Mouse (Mus musculus): ENCODE data around the gene Cars. TPM values are rescaled to one million over a fixed set of nuclear protein-coding genes. Genes with fewer than 3 reads are reported as not detected.

Cars gene
- polyA plus RNA-seq, 1 experiment from 2014 or later = 82.0 TPM

DNA sequence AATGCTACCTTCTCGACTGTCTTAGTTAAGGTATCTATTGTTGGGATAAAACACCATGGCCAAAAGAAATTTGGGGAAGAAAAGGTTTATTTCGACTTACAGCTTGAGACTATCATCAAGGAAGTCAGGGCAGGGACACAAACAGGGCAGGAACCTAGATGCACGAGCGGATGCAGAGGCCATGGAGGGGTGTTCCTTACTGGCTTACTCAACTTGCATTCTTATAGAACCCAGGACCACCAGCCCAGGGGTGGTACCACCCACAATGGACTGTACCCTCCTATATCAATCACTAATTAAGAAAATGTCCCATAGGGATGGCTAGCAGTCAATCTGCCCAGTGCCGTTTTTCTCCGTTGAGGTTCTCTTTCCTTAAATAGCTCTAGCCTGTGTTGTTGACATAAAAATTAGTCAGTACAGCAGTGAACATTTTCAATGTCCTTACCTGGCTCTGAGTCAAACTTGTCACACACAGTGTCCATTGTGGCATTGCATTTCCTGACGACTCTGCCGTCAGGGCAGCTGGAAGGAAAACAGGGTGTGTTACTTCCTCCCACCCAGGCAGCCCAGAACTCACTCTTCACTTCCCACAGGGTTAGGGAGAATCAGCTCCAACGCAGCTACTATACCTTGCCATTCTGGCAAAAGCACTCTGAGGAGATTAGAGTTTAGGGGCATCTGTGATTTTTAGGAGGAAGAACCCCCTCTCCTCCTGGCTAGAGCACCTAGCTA lies 14.7 kb upstream of the Cars start:
- 77% methylated on average over 9 of the region's 9 CpGs for WGBS
- Histone ChIP-seq H3K27ac (replicated peaks) (no peak overlapping the region), H3K4me1 (no peaks in the 10 kb centered on the region), H3K36me3 (no peaks in the 10 kb centered on the region), H3K4me3 (no peak overlapping the region), H3K27me3 (ENCODE audit: low read depth, poor library complexity, severe bottlenecking) (no peaks in the 10 kb centered on the region), H3K9me3 (replicated peaks) (no peaks in the 10 kb centered on the region)
- DNase-seq (ENCODE audit: low spot score) = no peak

GRCm38 (mm10) chr7:143612215-143612614 lies 12.3 kb upstream of the Cars start:
- Histone ChIP-seq H3K4me3 (no peak overlapping the region), H3K36me3 (no peaks in the 10 kb centered on the region), H3K4me1 (no peaks in the 10 kb centered on the region), H3K9me3 (replicated peaks) (no peaks in the 10 kb centered on the region), H3K27ac (replicated peaks) (no peak overlapping the region), H3K27me3 (ENCODE audit: low read depth, poor library complexity, severe bottlenecking) (no peaks in the 10 kb centered on the region)
- 59% methylated on average over 3 of the region's 3 CpGs for WGBS
- no peak for DNase-seq (ENCODE audit: low spot score)

DNA sequence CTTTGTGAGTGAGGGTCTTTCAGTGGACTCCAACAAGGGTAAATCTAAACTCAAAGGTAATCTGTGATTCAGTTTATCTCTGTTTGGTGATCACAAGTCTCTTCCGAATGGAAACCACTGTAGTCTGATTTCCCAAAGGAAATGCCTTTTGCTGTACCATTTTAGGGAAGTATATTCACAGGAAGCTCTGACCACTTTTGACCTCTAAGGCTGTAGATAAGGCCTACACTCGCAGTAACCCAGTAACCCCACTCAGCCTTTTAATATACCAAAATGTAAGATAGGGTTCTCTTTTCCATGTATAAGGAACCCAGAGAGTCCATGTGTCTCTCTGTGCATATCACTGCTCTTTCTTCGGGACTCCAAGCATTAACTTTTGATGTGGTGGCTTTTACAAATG lies 5.4 kb upstream of the Cars start:
- Histone ChIP-seq H3K9me3 (replicated peaks) (no peaks in the 10 kb centered on the region), H3K36me3 (no peaks in the 10 kb centered on the region), H3K4me1 (peaks cover 5% of the 10 kb centered on the region; the same call in 1 of the 2 replicates), H3K27me3 (ENCODE audit: low read depth, poor library complexity, severe bottlenecking) (no peaks in the 10 kb centered on the region), H3K4me3 (no peak overlapping the region), H3K27ac (replicated peaks) (no peak overlapping the region)
- DNase-seq (ENCODE audit: low spot score) = no peak
- 91% methylated on average over 3 of the region's 3 CpGs for WGBS

DNA sequence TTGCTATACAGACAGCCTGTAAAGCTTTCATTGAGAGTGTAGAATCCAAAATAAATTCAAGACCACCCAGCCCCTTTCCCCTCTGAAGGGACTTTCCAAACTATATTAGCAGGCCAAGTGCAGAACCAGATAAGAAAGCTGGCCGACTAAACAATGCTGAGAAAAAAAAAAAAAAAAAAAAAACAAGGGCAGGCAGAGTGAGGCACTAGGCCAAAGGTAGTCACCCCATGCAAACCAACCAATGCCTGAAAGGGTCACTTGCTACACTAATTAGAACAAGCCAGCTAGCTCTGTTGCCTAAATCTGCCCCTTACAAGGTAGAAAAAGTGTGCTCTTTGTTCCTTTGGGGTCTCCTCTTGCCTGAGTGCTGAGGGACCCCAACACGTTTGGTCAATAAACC lies 5.0 kb upstream of the Cars start:
- Histone ChIP-seq H3K27ac (replicated peaks) (no peak overlapping the region), H3K4me1 (peaks cover 6% of the 10 kb centered on the region; the same call in 1 of the 2 replicates), H3K9me3 (replicated peaks) (no peaks in the 10 kb centered on the region), H3K27me3 (ENCODE audit: low read depth, poor library complexity, severe bottlenecking) (no peaks in the 10 kb centered on the region), H3K4me3 (no peak overlapping the region), H3K36me3 (no peaks in the 10 kb centered on the region)
- WGBS = 79% methylated on average over 2 of the region's 2 CpGs
- DNase-seq (ENCODE audit: low spot score) = no peak

GRCm38 (mm10) chr7:143601705-143602104 lies 1.8 kb upstream of the Cars start:
- Histone ChIP-seq H3K4me3 (no peak overlapping the region), H3K4me1 (peaks cover 21% of the 10 kb centered on the region), H3K27me3 (ENCODE audit: low read depth, poor library complexity, severe bottlenecking) (no peaks in the 10 kb centered on the region), H3K9me3 (replicated peaks) (no peaks in the 10 kb centered on the region), H3K27ac (replicated peaks) (no peak overlapping the region), H3K36me3 (peaks cover 7% of the 10 kb centered on the region)
- WGBS = 82% methylated on average over 2 of the region's 2 CpGs
- DNase-seq (ENCODE audit: low spot score) = no peak

GRCm38 (mm10) chr7:143600231-143600740 lies 396 bp upstream of the Cars start:
- Histone ChIP-seq H3K27me3 (ENCODE audit: low read depth, poor library complexity, severe bottlenecking) (no peaks in the 10 kb centered on the region), H3K27ac (replicated peaks) (peak overlapping the region; percentile 89), H3K9me3 (replicated peaks) (no peaks in the 10 kb centered on the region), H3K4me3 (peak overlapping the region; percentile 79), H3K4me1 (peaks cover 21% of the 10 kb centered on the region), H3K36me3 (peaks cover 21% of the 10 kb centered on the region)
- WGBS = 8% methylated on average over 15 of the region's 15 CpGs
- no peak for DNase-seq (ENCODE audit: low spot score)

- Histone ChIP-seq H3K4me1 (peaks cover 16% of the 10 kb centered on the region), H3K4me3 (no peak overlapping the region), H3K27ac (replicated peaks) (no peak overlapping the region), H3K9me3 (replicated peaks) (no peaks in the 10 kb centered on the region), H3K27me3 (ENCODE audit: low read depth, poor library complexity, severe bottlenecking) (no peaks in the 10 kb centered on the region), H3K36me3 (peaks cover 67% of the 10 kb centered on the region)
- 96% methylated on average over 5 of the region's 5 CpGs for WGBS
- DNase-seq (ENCODE audit: low spot score) = no peak
These were observed 5.0 kb downstream of the Cars start for GRCm38 (mm10) chr7:143594865-143595264.

DNA sequence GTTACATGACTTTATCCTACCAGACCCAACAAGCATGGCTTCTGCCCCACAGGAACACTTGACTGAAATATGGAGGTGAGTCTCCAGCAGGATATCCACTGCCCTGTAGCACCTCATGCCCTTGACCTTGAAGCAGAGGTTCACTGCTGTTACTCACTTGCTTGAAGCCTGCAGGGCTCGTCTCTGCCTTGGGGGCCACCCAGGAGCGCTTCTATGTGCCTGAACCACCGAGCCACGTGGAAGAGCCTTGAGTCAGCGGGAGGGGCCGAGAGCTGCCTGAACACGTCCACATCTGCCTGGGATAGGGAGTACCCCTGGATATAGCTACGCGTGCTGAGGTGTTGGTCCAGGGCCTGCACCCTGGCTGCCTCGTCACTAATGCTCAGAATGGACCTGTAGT lies 7.6 kb downstream of the Cars start:
- H3K36me3 ChIP-seq = peaks cover 90% of the 10 kb centered on the region
- no peaks in the 10 kb centered on the region for H3K4me1 ChIP-seq
- no peak overlapping the region for H3K27ac ChIP-seq (replicated peaks)
- DNase-seq (ENCODE audit: low spot score) = no peak
- WGBS = 93% methylated on average over 10 of the region's 10 CpGs
- H3K4me3 ChIP-seq = no peak overlapping the region
- no peaks in the 10 kb centered on the region for H3K9me3 ChIP-seq (replicated peaks)
- no peaks in the 10 kb centered on the region for H3K27me3 ChIP-seq (ENCODE audit: low read depth, poor library complexity, severe bottlenecking)

DNA sequence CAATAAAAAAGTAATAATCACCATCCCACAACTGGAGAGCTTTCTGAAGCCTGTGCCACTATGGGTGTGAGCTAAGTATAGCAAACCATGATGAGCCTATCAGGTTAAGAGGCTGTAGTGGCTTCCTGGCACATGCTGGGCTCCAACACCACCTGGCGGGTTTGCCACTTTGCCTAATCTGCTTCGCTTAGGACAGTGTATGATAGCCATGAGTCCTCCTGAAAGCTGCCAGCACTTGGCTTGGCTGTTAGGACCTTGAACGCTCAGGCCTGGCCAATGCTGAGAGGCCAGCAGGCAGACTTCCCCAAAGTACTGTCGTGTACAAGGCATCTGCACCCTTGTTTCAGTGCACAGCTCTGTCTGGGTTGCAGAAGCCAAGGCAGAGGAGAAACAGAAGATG lies 11.9 kb downstream of the Cars start:
- WGBS = 89% methylated on average over 4 of the region's 4 CpGs
- H3K36me3 ChIP-seq = peaks cover 100% of the 10 kb centered on the region

GRCm38 (mm10) chr7:143587586-143587985 lies 12.3 kb downstream of the Cars start:
- Histone ChIP-seq H3K36me3 (peaks cover 100% of the 10 kb centered on the region), H3K27me3 (ENCODE audit: low read depth, poor library complexity, severe bottlenecking) (no peaks in the 10 kb centered on the region), H3K9me3 (replicated peaks) (no peaks in the 10 kb centered on the region), H3K4me3 (no peak overlapping the region), H3K4me1 (no peaks in the 10 kb centered on the region), H3K27ac (replicated peaks) (no peak overlapping the region)
- 91% methylated on average over 5 of the region's 5 CpGs for WGBS
- DNase-seq (ENCODE audit: low spot score) = no peak

More for the DNA sequence above, 11.9 kb downstream of the Cars start:
- H3K4me1 ChIP-seq = no peaks in the 10 kb centered on the region
- H3K9me3 ChIP-seq (replicated peaks) = no peaks in the 10 kb centered on the region
- H3K4me3 ChIP-seq = no peak overlapping the region
- no peak overlapping the region for H3K27ac ChIP-seq (replicated peaks)
- H3K27me3 ChIP-seq (ENCODE audit: low read depth, poor library complexity, severe bottlenecking) = no peaks in the 10 kb centered on the region
- no peak for DNase-seq (ENCODE audit: low spot score)

GRCm38 (mm10) chr7:143583956-143584355 lies 15.9 kb downstream of the Cars start:
- 54% methylated on average over 3 of the region's 3 CpGs for WGBS
- no peak overlapping the region for H3K4me3 ChIP-seq
- DNase-seq (ENCODE audit: low spot score) = peak; percentile 64
- H3K27me3 ChIP-seq (ENCODE audit: low read depth, poor library complexity, severe bottlenecking) = no peaks in the 10 kb centered on the region
- 0 out of 2 replicates have a peak, but pooled peaks cover 3% of the 10 kb centered on the region for H3K4me1 ChIP-seq
- peaks cover 100% of the 10 kb centered on the region for H3K36me3 ChIP-seq
- no peaks in the 10 kb centered on the region for H3K9me3 ChIP-seq (replicated peaks)
- H3K27ac ChIP-seq (replicated peaks) = no peak overlapping the region

DNA sequence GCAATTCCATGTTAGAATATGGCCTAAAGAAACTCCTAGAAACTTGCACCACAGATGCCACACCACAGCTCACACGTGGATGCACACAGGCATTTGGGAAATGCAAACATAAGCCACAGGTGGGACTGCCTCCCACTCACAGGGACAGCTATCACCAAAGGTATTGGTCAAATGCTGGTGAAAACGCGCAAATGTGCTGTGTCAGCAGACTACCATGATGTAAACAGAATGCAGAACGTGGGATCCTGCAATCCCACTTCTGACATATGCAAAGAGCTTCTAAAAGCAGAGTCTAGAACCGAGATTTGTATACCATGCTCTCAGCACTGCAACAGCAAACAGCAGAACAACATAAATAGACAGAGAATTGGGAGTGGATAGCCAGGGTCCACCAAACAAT lies 16.9 kb downstream of the Cars start:
- no peak overlapping the region for H3K4me3 ChIP-seq
- no peak for DNase-seq (ENCODE audit: low spot score)
- H3K9me3 ChIP-seq (replicated peaks) = no peaks in the 10 kb centered on the region
- peaks cover 100% of the 10 kb centered on the region for H3K36me3 ChIP-seq
- no peaks in the 10 kb centered on the region for H3K27me3 ChIP-seq (ENCODE audit: low read depth, poor library complexity, severe bottlenecking)
- no peak overlapping the region for H3K27ac ChIP-seq (replicated peaks)
- WGBS = 93% methylated on average over 5 of the region's 5 CpGs
- 0 out of 2 replicates have a peak, but pooled peaks cover 3% of the 10 kb centered on the region for H3K4me1 ChIP-seq

- 95% methylated on average over 11 of the region's 11 CpGs for WGBS
- peaks cover 100% of the 10 kb centered on the region for H3K36me3 ChIP-seq
- no peak overlapping the region for H3K27ac ChIP-seq (replicated peaks)
These were observed 24.1 kb downstream of the Cars start for GRCm38 (mm10) chr7:143575751-143576150.

More at GRCm38 (mm10) chr7:143575751-143576150, 24.1 kb downstream of the Cars start:
- 0 out of 2 replicates have a peak, but pooled peaks cover 3% of the 10 kb centered on the region for H3K4me1 ChIP-seq
- no peak for DNase-seq (ENCODE audit: low spot score)
- H3K27me3 ChIP-seq (ENCODE audit: low read depth, poor library complexity, severe bottlenecking) = no peaks in the 10 kb centered on the region
- H3K9me3 ChIP-seq (replicated peaks) = no peaks in the 10 kb centered on the region
- no peak overlapping the region for H3K4me3 ChIP-seq

All from midbrain, embryonic 10.5 days (tissue).